Mouse (Mus musculus): Measurements from ENCODE around the gene Zfp385c. TPM values are rescaled to one million over a fixed set of nuclear protein-coding genes. Genes with fewer than 3 reads are reported as not detected.
A peak's percentile ranks its signal among the peaks of the same experiment; 100 is the strongest.

Gene Zfp385c
- 0.39 TPM in 1 of 2 replicates, not detected in the other for polyA plus RNA-seq (2012; ENCODE audit: insufficient read depth, low replicate concordance)

DNA sequence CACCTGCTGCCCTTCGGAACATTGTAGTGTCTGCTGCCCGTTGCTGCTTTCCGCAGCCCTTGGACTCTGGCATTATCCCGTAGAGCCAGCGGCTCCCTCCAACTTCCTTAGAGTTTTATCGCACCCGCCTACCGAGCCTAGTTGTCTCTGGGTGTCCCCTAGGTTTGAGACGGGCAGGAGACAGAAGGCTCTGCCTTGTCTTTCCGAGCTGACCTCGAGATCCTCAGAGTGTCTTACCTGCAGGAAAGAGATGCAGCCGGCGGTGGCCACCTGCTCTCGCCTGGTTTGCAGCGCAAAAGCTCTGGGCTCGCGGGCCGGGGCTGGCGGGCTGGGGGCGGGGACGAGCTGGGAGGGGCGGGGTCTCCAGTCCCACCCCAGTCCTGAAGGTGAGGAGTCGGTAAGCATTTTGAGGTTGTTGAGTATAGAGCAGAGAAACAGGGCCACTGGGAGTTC lies at the start of gene Zfp385c:
Zfp385c (minus strand) TSS at position 292 of the 453 bp plus-strand sequence.
- TF ChIP-seq FLI1 (IDR thresholded peaks at IDR 0.05; ENCODE audit: low read length): no peak
- TF ChIP-seq GATA1 (IDR thresholded peaks at IDR 0.05; ENCODE audit: borderline replicate concordance, low read length): no peak
- Histone ChIP-seq H3K9me3 (no peaks in the 10 kb centered on the region), H3K4me1 (peaks cover 31% of the 10 kb centered on the region), H3K4me3 (replicated peaks) (peak within 1 kb of the TSS; percentile 90), H3K27me3 (replicated peaks) (peaks cover 39% of the 10 kb centered on the region), H3K36me3 (replicated peaks; ENCODE audit: low read length) (peaks cover 11% of the 10 kb centered on the region)

- H3K36me3 ChIP-seq (replicated peaks; ENCODE audit: low read length): no peaks in the 10 kb centered on the region
- no peak overlapping the region for H3K4me3 ChIP-seq (replicated peaks)
- peaks cover 14% of the 10 kb centered on the region for H3K27me3 ChIP-seq (replicated peaks)
- H3K9me3 ChIP-seq: no peaks in the 10 kb centered on the region
- TF ChIP-seq FLI1 (IDR thresholded peaks at IDR 0.05; ENCODE audit: low read length) (no peak), GATA1 (IDR thresholded peaks at IDR 0.05; ENCODE audit: borderline replicate concordance, low read length) (no peak)
- peaks cover 31% of the 10 kb centered on the region for H3K4me1 ChIP-seq
Measured at GRCm38 (mm10) chr11:100741348-100741747, 49.1 kb upstream of the Zfp385c start.

- Histone ChIP-seq H3K27me3 (replicated peaks) (no peaks in the 10 kb centered on the region), H3K4me1 (peaks cover 50% of the 10 kb centered on the region), H3K4me3 (replicated peaks) (peak overlapping the region; percentile 99), H3K36me3 (replicated peaks; ENCODE audit: low read length) (peaks cover 14% of the 10 kb centered on the region), H3K9me3 (no peaks in the 10 kb centered on the region)
- TF ChIP-seq FLI1 (IDR thresholded peaks at IDR 0.05; ENCODE audit: low read length) (no peak), GATA1 (IDR thresholded peaks at IDR 0.05; ENCODE audit: borderline replicate concordance, low read length) (no peak)
Measured at GRCm38 (mm10) chr11:100738749-100739148, 46.5 kb upstream of the Zfp385c start.

- TF ChIP-seq GATA1 (IDR thresholded peaks at IDR 0.05; ENCODE audit: borderline replicate concordance, low read length): peak; percentile 60; the same call in 1 of the 3 replicates
- peak; percentile 58; the same call in 1 of the 2 replicates for TF ChIP-seq FLI1 (IDR thresholded peaks at IDR 0.05; ENCODE audit: low read length)
- Histone ChIP-seq H3K36me3 (replicated peaks; ENCODE audit: low read length) (peaks cover 20% of the 10 kb centered on the region), H3K9me3 (no peaks in the 10 kb centered on the region), H3K4me3 (replicated peaks) (peak within 1 kb of the TSS; percentile 99), H3K4me1 (peaks cover 56% of the 10 kb centered on the region), H3K27me3 (replicated peaks) (no peaks in the 10 kb centered on the region)
Measured at GRCm38 (mm10) chr11:100738066-100738604, 45.9 kb upstream of the Zfp385c start, which contains the start of gene Rab5c. TSS of gene Rab5c (minus strand) at chr11:100738215.

DNA sequence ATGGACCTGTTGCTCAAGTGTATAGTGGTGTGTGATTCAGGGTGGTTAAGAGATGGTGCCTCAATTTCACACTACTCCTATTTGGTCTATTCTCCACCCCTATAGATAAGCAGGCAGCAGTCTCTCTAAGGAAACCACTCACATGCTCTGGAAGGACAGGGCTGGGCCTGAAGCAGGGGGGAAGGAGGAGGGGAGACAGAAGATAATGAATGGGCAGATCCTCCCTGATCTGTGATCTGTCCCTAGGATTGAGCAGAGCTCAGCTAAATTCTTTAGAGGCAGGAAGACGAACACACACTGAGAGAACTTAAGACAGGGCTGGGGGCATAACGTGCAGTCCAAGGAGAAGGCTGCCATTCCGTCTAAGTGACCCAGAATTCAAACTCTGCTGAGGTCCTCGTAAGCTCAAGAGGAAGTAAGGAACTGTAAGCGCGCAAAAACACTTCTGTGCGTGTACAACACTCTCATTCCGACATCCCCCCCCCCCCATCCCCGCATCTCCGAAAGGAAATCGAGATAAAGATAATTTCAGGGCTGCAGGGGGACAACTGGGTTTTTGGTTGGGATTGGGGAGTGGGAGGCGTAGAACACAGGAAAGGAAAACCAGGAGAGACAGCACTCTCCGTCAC lies 45.0 kb upstream of the Zfp385c start:
- no peak for TF ChIP-seq FLI1 (IDR thresholded peaks at IDR 0.05; ENCODE audit: low read length)
- no peak; the same call in 2 of the 3 replicates for TF ChIP-seq GATA1 (IDR thresholded peaks at IDR 0.05; ENCODE audit: borderline replicate concordance, low read length)
- Histone ChIP-seq H3K36me3 (replicated peaks; ENCODE audit: low read length) (peaks cover 29% of the 10 kb centered on the region), H3K4me1 (peaks cover 62% of the 10 kb centered on the region), H3K27me3 (replicated peaks) (no peaks in the 10 kb centered on the region), H3K9me3 (no peaks in the 10 kb centered on the region), H3K4me3 (replicated peaks) (peak overlapping the region; percentile 99)

DNA sequence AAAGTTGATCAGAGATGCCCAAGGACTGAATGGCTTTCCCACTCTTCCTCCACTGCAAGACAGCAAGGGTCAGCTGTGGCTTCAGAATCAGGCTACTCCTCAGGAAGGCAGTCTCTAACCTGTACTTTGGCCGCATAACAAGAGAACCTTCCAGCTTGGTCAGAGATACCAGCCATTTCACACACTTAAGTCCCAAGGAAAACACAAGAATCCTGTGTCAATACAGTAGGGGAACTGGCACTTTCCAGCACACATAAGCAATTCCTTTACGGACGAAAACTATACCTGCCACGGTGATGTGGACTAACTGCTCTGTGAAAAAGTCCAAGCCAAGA lies 44.5 kb upstream of the Zfp385c start:
- H3K27me3 ChIP-seq (replicated peaks): no peaks in the 10 kb centered on the region
- peak overlapping the region; percentile 99 for H3K4me3 ChIP-seq (replicated peaks)
- TF ChIP-seq GATA1 (IDR thresholded peaks at IDR 0.05; ENCODE audit: borderline replicate concordance, low read length): no peak
- TF ChIP-seq FLI1 (IDR thresholded peaks at IDR 0.05; ENCODE audit: low read length): no peak
- H3K36me3 ChIP-seq (replicated peaks; ENCODE audit: low read length): peaks cover 34% of the 10 kb centered on the region
- no peaks in the 10 kb centered on the region for H3K9me3 ChIP-seq
- peaks cover 67% of the 10 kb centered on the region for H3K4me1 ChIP-seq

DNA sequence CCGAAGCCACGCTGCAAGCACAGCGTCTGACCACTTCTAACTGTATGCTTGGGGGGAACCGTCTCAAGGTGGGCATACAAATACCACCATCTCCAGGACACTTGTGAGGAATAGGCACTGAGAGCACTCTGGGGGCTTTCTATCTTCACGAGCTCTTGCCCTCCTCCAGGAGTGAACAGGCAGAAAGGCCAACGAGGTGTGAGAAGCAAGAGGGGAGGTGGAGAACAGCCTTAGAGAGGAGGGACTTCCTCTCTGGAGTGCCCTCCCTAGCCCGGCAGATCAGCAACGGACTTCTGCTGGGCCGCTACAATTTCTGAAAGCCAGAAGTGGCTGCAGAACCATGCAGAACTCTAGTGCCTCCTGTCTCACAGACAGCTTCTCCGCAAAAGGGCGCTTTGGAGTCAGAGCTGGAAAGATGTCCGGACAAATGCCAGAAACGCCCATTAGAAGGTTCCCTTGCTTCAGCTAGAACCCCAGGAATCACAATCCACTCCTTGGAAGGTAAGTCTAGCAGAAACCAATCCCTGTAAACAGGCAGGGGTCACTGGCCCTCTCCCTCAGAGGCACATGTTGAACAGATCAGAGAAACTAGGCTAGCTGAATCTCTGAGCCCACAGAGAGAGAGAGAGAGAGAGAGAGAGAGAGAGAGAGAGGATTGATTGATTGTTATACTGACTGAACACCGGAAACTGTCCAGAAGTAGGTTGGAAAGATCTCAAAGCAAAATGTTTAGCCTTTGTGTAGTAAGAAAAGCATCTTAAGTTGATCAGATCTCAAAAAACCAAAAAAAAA lies 43.9 kb upstream of the Zfp385c start:
- no peak for TF ChIP-seq GATA1 (IDR thresholded peaks at IDR 0.05; ENCODE audit: borderline replicate concordance, low read length)
- no peak for TF ChIP-seq FLI1 (IDR thresholded peaks at IDR 0.05; ENCODE audit: low read length)
- Histone ChIP-seq H3K27me3 (replicated peaks) (no peaks in the 10 kb centered on the region), H3K4me1 (peaks cover 73% of the 10 kb centered on the region), H3K4me3 (replicated peaks) (peak overlapping the region; percentile 99), H3K36me3 (replicated peaks; ENCODE audit: low read length) (peaks cover 40% of the 10 kb centered on the region), H3K9me3 (no peaks in the 10 kb centered on the region)

- Histone ChIP-seq H3K27me3 (replicated peaks) (no peaks in the 10 kb centered on the region), H3K9me3 (no peaks in the 10 kb centered on the region), H3K36me3 (replicated peaks; ENCODE audit: low read length) (peaks cover 48% of the 10 kb centered on the region), H3K4me3 (replicated peaks) (peak overlapping the region; percentile 99), H3K4me1 (peaks cover 81% of the 10 kb centered on the region)
- TF ChIP-seq GATA1 (IDR thresholded peaks at IDR 0.05; ENCODE audit: borderline replicate concordance, low read length): no peak
Measured at GRCm38 (mm10) chr11:100735134-100735865, 43.0 kb upstream of the Zfp385c start.

- Histone ChIP-seq H3K36me3 (replicated peaks; ENCODE audit: low read length) (peaks cover 80% of the 10 kb centered on the region), H3K4me3 (replicated peaks) (peak overlapping the region; percentile 54), H3K4me1 (peaks cover 94% of the 10 kb centered on the region), H3K27me3 (replicated peaks) (no peaks in the 10 kb centered on the region), H3K9me3 (no peaks in the 10 kb centered on the region)
- TF ChIP-seq GATA1 (IDR thresholded peaks at IDR 0.05; ENCODE audit: borderline replicate concordance, low read length) (no peak), FLI1 (IDR thresholded peaks at IDR 0.05; ENCODE audit: low read length) (no peak)
Measured at GRCm38 (mm10) chr11:100730477-100731205, 38.4 kb upstream of the Zfp385c start.
